Mouse (Mus musculus): ENCODE data around the gene Arpc4. TPM values are rescaled to one million over a fixed set of nuclear protein-coding genes. Genes with fewer than 3 reads are reported as not detected.

Gene Arpc4
- polyA plus RNA-seq, 1 experiment from 2014 or later = 211 TPM

GRCm38 (mm10) chr6:113334216-113334615 is 43.7 kb upstream of the Arpc4 start:
- Histone ChIP-seq H3K36me3 (ENCODE audit: insufficient read depth) (peaks cover 69% of the 10 kb centered on the region), H3K9ac (no peak overlapping the region), H3K27me3 (ENCODE audit: insufficient read depth, low read length) (no peaks in the 10 kb centered on the region), H3K27ac (ENCODE audit: low read depth) (no peak overlapping the region; the same call in 1 of the 2 replicates), H3K4me1 (ENCODE audit: insufficient read depth) (peaks cover 10% of the 10 kb centered on the region; the same call in 1 of the 2 replicates), H3K4me2 (no peak overlapping the region), H3K9me3 (ENCODE audit: low read depth, low read length) (no peaks in the 10 kb centered on the region), H3K4me3 (ENCODE audit: low read depth, low read length) (no peak overlapping the region)
- no peak for TF ChIP-seq CTCF (IDR thresholded peaks at IDR 0.05; ENCODE audit: low read depth)
- ATAC-seq (ENCODE audit: insufficient read depth) (no peak), DNase-seq (no peak)
- 66% methylated on average over 6 of the region's 6 CpGs for WGBS

- Histone ChIP-seq H3K4me3 (ENCODE audit: low read depth, low read length) (no peak overlapping the region), H3K9me3 (ENCODE audit: low read depth, low read length) (no peaks in the 10 kb centered on the region), H3K9ac (no peak overlapping the region), H3K4me2 (no peak overlapping the region), H3K4me1 (ENCODE audit: insufficient read depth) (peaks cover 16% of the 10 kb centered on the region; the same call in 1 of the 2 replicates), H3K36me3 (ENCODE audit: insufficient read depth) (peaks cover 74% of the 10 kb centered on the region), H3K27me3 (ENCODE audit: insufficient read depth, low read length) (no peaks in the 10 kb centered on the region), H3K27ac (ENCODE audit: low read depth) (no peak overlapping the region)
- peak; percentile 78 for DNase-seq
- TF ChIP-seq CTCF (IDR thresholded peaks at IDR 0.05; ENCODE audit: low read depth) = no peak
- no peak for ATAC-seq (ENCODE audit: insufficient read depth)
- 48% methylated on average over 8 of the region's 8 CpGs for whole genome bisulfite sequencing
These were observed 40.9 kb upstream of the Arpc4 start for GRCm38 (mm10) chr6:113336852-113337620.

GRCm38 (mm10) chr6:113341574-113341973 is 36.3 kb upstream of the Arpc4 start:
- H3K9ac ChIP-seq = peak overlapping the region; percentile 35; the same call in 1 of the 2 replicates
- no peak for TF ChIP-seq CTCF (IDR thresholded peaks at IDR 0.05; ENCODE audit: low read depth)
- no peak for ATAC-seq (ENCODE audit: insufficient read depth)
- WGBS = 75% methylated on average over 6 of the region's 6 CpGs
- peak overlapping the region; percentile 65 for H3K4me2 ChIP-seq
- no peaks in the 10 kb centered on the region for H3K9me3 ChIP-seq (ENCODE audit: low read depth, low read length)
- H3K4me3 ChIP-seq (ENCODE audit: low read depth, low read length) = no peak overlapping the region
- peaks cover 20% of the 10 kb centered on the region for H3K4me1 ChIP-seq (ENCODE audit: insufficient read depth)
- peak overlapping the region; percentile 12; the same call in 1 of the 2 replicates for H3K27ac ChIP-seq (ENCODE audit: low read depth)
- no peak for DNase-seq
- peaks cover 37% of the 10 kb centered on the region for H3K36me3 ChIP-seq (ENCODE audit: insufficient read depth)
- no peaks in the 10 kb centered on the region for H3K27me3 ChIP-seq (ENCODE audit: insufficient read depth, low read length)

GRCm38 (mm10) chr6:113342297-113342696 is 35.6 kb upstream of the Arpc4 start:
- H3K4me1 ChIP-seq (ENCODE audit: insufficient read depth) = peaks cover 16% of the 10 kb centered on the region
- H3K4me3 ChIP-seq (ENCODE audit: low read depth, low read length) = peak overlapping the region; percentile 59; the same call in 1 of the 2 replicates
- no peak for ATAC-seq (ENCODE audit: insufficient read depth)
- WGBS = 12% methylated on average over 5 of the region's 7 CpGs
- peaks cover 32% of the 10 kb centered on the region for H3K36me3 ChIP-seq (ENCODE audit: insufficient read depth)
- peak; percentile 59 for DNase-seq
- peak overlapping the region; percentile 76 for H3K9ac ChIP-seq
- no peaks in the 10 kb centered on the region for H3K27me3 ChIP-seq (ENCODE audit: insufficient read depth, low read length)
- H3K27ac ChIP-seq (ENCODE audit: low read depth) = peak overlapping the region; percentile 32; the same call in 1 of the 2 replicates
- peak overlapping the region; percentile 65 for H3K4me2 ChIP-seq
- TF ChIP-seq CTCF (IDR thresholded peaks at IDR 0.05; ENCODE audit: low read depth) = no peak
- no peaks in the 10 kb centered on the region for H3K9me3 ChIP-seq (ENCODE audit: low read depth, low read length)

- no peaks in the 10 kb centered on the region for H3K9me3 ChIP-seq (ENCODE audit: low read depth, low read length)
- no peaks in the 10 kb centered on the region for H3K27me3 ChIP-seq (ENCODE audit: insufficient read depth, low read length)
- peaks cover 15% of the 10 kb centered on the region for H3K4me1 ChIP-seq (ENCODE audit: insufficient read depth)
- H3K27ac ChIP-seq (ENCODE audit: low read depth) = peak within 1 kb of the TSS; percentile 63
- TF ChIP-seq CTCF (IDR thresholded peaks at IDR 0.05; ENCODE audit: low read depth) = no peak
- peak within 1 kb of the TSS; percentile 76 for H3K9ac ChIP-seq
- H3K36me3 ChIP-seq (ENCODE audit: insufficient read depth) = peaks cover 26% of the 10 kb centered on the region
- 8% methylated on average over 32 of the region's 32 CpGs for WGBS
- DNase-seq (peak; percentile 86), ATAC-seq (ENCODE audit: insufficient read depth) (peak; percentile 84)
- H3K4me3 ChIP-seq (ENCODE audit: low read depth, low read length) = peak within 1 kb of the TSS; percentile 59
- peak within 1 kb of the TSS; percentile 65 for H3K4me2 ChIP-seq
These were observed 34.5 kb upstream of the Arpc4 start, which contains the start of gene Camk1 for GRCm38 (mm10) chr6:113343177-113344092. TSS of gene Camk1 (minus strand) at chr6:113343984.

- peak; percentile 85 for DNase-seq
- no peak; the same call in 1 of the 2 replicates for ATAC-seq (ENCODE audit: insufficient read depth)
- no peak for TF ChIP-seq CTCF (IDR thresholded peaks at IDR 0.05; ENCODE audit: low read depth)
- peak overlapping the region; percentile 65 for H3K4me2 ChIP-seq
- no peaks in the 10 kb centered on the region for H3K27me3 ChIP-seq (ENCODE audit: insufficient read depth, low read length)
- H3K9ac ChIP-seq = peak overlapping the region; percentile 76
- H3K4me3 ChIP-seq (ENCODE audit: low read depth, low read length) = peak overlapping the region; percentile 59
- peaks cover 15% of the 10 kb centered on the region for H3K4me1 ChIP-seq (ENCODE audit: insufficient read depth)
- H3K27ac ChIP-seq (ENCODE audit: low read depth) = peak overlapping the region; percentile 63
- no peaks in the 10 kb centered on the region for H3K9me3 ChIP-seq (ENCODE audit: low read depth, low read length)
- 31% methylated on average over 2 of the region's 2 CpGs for WGBS
- H3K36me3 ChIP-seq (ENCODE audit: insufficient read depth) = peaks cover 18% of the 10 kb centered on the region
These were observed 33.6 kb upstream of the Arpc4 start for GRCm38 (mm10) chr6:113344321-113344720.
